Mouse (Mus musculus): ENCODE results near the gene Epb41l1.
A peak's percentile ranks its signal among the peaks of the same experiment; 100 is the strongest.
"Not testable (repeated sequence)": the region's sequence is repeated elsewhere in the genome, so short reads cannot be mapped to it uniquely, and the experiment has no call there.

Epb41l1 gene

DNA sequence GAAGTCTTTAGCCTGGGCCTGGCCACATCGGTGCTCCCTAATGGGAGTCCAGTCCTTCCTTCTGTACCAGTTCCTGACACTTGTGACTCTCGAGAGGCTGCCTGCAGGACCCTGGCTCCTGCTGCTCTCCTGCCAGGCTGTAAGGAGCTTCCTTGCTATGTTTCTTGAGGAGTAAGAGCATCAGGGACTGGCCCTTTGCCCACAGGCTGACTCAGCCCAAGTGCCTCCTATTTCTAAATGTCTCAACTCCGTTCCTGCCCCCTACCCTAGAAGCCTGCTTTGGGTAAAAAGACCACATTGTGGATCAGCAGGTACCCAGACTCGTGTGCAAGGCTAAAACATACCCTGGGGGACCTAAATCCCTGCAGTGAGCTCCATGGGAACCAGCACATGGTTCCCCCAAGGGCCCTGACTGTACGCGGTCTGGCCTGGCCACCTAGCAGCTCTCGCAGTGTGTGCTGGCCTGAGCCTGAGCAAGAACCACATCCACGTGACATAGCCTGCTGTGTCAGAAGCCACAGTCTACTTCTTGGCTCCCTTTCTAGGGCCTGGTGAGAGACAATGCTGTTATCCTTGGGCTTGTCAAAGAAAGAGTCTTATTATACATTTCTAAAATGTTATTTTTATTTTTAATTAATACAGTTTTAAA lies 67.6 kb downstream of the Epb41l1 start:
- DNase-seq = no peak

DNA sequence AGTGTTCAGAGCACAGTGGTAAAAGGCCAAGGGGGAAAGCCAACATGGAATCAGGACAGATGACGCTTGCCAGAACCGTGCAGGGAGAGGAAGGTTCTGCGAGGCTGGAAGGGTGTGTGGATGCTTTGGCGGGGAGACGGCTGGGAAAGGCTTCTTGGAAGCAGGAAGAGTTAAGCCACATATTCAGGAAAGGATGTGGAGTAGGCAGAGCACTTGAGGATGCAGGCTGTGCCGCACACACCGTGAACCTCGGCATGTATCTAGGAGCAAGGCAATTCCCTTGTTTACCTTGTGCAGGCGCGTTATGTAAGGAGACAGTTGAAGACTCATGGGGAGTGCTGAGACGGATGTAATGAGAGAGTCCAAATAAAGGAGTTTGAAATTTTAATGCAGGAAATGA lies 69.5 kb downstream of the Epb41l1 start:
- DNase-seq = no peak

DNA sequence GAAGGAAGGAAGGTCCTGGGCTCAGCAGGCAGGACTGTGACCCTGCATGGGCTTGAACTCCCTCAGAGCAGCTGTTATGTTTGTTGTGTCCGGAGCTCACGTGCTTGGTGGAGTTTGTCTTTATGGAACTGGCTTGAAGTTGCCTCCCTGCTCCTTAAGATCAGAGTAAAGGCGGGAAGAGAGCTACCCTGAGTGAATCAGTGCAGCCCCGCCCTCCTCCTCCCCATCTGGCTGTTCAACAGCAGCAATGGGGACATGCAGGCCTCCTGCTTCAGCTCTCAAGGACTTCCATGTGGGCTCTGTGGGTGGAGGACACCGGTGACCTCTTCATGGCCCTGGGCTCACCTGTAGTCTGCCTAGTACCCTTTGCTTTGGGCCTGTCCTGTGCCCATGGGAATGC lies 71.1 kb downstream of the Epb41l1 start:
- no peak for DNase-seq

DNA sequence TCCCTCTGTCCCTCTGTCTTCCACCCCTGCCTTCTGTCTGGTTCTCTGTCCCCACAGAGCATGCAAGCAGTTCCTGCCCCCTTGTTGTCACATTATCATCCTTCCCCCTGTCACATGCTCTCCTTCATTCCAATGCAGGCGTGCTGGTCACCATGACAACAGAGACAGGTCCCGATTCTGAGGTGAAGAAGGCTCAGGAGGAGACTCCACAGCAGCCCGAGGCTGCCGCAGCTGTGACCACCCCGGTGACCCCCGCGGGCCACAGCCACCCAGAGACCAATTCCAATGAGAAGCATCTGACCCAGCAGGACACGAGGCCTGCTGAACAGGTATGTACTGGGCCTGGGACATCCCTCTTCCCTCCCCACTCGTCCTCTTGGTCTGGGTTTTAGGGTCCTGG lies 73.1 kb downstream of the Epb41l1 start:
- no peak for DNase-seq

DNA sequence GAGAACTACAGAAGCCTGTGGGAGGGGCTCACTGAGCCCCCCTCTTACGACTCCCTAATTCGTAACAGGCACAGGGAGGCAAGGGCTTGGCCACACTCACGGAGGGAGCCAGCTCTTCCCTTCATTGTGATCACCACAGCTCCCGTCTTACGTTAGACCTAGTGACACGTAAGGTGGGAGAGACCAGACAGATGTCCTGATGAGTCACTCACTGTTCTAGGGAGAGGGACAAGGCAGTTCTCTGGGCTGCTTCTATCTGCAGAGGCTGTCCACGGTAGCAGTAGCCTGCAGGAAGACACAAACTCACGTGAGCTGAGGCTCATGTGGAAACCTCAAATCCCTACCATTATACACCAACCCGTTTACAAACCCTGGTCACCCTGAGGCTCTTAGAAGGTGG lies 73.8 kb downstream of the Epb41l1 start:
- no peak for DNase-seq

DNA sequence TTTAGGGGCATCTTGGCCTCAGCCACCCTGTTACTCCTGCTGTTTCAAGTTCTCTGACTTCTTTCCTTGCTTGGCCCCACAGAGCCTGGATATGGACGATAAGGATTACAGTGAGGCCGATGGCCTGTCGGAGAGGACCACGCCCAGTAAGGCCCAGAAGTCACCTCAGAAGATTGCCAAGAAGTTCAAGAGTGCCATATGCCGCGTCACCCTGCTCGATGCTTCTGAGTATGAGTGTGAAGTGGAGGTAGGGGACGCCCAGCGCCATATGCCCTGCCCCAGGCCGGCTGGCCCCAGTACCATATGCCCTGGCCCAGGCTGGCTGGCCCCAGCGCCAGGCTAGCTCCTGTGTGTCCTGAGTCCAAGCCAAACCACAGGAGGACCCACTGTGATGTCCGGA lies 74.2 kb downstream of the Epb41l1 start:
- DNase-seq = no peak

DNA sequence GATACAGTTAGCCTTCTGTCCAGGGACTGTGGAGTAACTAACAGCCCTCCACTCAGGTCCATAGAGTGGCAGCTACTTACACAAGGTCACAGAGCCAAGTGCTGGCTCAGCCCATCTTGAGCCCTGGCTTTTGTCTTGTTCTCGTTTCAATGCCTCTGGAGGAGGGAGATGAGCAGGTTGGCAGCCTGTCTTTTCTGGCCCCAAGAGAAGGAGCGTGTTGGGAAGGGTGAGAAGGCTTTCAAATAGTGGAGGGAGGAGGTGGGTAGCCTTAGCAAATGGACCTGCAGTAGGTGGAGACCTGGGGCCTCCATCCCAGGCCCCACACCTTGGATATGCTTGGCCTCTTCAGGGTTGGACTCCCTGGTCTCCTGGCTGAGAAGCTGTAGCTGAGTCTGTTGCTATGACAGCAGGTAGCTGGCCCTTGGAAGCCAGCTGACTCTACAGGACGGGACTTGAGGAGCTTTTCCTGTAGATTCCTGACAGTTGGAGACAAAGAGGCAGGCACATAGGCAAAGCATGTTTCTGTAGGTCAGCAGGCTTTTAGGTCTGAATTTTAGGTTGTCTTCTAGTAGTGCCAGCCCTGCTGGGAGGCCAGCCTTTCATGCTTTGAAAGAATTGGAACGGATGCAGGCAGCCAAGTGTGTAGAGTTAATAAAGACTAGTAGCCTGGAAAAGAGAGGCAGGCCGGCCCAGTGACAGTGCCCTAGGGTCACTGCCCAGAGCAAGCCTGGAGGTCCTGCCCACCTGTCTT lies 76.3 kb downstream of the Epb41l1 start:
- no peak for DNase-seq

DNA sequence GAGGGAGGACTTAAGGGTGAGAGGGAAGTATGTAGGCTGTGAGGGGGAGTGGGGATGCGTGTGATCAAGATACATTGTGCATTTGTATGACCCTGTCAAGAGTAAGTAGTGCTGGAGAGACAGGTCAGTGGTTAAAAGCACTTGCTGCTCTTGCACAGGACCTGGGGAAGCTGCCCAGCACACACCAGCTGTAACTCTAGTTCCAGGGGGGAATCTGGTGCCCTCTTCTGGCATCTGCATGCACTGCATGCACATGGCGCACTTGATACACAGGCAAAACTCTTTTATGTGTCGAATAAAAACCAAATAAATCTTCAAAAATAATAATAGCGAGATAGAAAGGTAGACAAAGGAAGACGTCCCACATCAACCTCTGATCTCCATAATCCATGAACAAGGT lies 77.2 kb downstream of the Epb41l1 start:
- peak; percentile 70 for DNase-seq

DNA sequence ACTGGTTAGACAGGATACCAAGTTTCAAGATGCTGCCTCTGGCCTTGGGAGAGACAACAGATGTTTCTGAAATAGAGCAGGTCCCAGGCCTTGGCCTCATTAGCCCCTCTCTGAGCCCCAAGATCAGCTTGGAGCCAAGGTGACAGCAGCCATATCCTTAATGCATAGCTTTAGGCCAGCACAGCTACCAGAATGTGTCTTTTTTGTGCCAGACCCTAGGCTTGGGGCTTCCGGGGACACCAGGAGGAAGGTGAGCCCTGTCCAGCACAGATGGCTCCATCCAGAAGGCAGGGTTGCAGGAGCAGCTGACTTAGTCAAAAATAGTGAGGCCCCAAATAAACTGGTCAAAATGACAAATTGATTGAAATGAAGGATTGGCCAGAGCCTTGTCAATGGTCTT lies 80.3 kb downstream of the Epb41l1 start:
- DNase-seq = no peak

DNA sequence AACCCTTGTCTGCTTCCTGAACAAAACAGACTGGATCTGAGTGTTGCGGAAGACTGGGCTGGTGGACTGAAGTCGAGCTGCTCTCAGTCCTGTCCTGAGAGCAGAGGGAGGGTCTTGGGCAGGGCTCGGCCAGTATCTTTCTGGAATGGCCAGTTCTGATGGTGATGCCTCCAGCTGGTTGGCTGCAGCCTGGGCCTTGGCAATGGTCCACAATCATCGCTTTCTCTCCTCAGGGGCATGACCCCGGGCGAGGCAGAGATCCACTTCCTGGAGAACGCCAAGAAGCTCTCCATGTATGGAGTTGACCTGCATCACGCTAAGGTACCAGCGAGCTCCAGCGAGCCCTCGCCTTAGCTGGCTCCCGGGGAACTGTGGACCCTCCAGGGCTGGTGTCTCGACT lies 84.8 kb downstream of the Epb41l1 start:
- peak; percentile 93 for DNase-seq

DNA sequence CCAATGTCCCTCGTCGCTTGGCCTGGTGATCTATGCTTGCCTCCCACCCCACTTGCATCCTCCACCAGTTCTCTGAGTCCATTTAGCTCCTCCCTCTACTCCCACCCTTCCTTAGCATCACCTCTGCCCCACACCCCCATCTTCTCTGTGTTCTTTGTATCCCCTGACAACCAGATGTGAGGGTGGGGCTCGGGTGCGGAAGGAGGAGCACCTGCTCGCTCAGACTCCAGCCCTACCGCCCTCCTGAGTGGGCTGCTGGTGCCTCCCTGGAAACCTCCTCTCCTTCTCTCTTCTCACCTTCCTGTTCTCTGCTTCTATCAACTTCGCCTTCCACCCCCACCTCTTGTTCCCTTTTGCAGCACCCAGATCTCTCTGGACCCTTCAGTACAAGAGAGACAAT lies 91.3 kb downstream of the Epb41l1 start:
- no peak for DNase-seq

DNA sequence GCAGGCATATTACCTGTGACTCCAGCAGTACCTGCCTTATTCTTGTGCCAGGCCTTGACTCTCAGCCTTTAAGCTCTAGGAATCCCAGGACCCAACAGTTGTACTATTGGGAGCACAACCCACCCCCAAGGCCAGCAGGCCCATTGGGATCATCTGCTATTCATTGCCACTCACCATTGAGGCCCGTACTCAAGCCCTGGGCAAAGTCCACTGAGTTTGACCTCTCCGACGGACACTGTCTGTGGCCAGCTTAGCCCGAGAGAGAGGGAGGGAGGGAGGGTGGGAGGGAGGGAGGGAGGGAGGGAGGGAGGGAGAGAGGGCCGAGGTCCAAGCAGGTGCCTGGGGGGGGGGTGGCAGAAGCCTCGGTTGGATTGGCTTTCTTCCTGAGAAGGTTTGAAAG lies 91.9 kb downstream of the Epb41l1 start:
- DNase-seq = no peak

DNA sequence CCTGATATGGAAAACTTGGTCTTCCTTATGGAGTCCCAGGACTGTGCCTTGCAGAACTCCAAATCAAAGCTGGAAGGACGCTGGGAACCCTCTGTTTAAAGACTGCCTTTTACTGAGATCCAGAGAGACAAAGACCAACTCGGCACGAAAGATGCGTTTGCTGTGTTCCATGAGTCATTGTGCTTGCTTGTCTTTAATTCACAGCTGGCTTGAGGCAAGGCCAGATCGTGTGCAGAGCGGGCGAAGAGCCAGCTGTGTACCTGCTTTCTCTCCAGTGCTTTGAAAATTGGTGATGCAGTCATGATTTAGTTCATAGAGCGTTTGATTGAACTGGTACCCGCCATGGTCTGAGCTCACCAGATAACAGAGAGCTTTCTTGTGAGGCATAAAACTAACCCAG lies 94.4 kb downstream of the Epb41l1 start:
- no peak for DNase-seq

DNA sequence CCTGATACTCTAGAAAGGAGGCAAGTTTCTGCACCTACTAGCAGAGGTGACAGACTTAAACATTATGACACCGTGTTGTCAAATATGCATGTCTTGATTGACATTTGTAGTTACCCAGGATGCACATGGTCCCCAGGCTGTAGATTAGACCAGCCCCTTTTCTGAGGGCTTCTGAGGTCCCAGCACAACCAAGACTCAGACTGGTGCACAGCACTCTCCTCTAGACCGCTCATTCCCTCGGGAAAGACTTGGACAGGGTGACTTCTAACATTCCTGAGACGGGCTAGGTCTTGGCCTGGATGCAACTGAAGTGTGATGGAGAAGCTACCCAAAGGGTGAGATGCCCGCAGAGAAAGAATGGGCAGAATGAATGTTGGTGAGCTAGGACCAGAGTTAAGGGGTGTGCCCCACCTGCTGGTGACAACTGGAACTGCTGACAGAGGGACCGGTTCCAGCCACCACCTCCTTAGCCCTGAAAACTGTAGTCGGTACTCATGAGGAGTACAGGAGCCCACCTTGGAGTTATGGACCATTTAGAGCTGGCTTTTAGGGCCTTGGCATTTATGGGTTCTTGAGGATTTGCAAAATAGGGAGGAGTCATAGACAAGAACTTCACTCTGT lies 95.0 kb downstream of the Epb41l1 start:
- DNase-seq = peak; percentile 80

DNA sequence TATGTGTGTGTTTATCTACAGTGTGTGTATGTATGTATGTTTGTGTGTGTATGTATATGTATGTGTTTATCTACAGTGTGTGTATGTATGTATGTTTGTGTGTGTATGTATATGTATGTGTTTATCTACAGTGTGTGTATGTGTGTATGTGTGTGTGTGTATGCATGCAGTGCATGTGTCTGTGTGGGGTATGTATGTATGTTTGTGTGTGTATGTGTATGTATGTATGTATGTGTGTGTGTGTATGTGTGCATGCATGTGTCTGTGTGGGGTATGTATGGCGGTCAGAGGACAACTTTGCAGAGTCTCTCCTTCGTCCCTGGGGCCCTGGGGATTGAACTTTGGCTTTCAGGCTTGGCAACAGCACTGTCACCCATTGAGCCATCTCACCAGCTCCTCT lies 96.0 kb downstream of the Epb41l1 start:
- DNase-seq = not testable (repeated sequence)

DNA sequence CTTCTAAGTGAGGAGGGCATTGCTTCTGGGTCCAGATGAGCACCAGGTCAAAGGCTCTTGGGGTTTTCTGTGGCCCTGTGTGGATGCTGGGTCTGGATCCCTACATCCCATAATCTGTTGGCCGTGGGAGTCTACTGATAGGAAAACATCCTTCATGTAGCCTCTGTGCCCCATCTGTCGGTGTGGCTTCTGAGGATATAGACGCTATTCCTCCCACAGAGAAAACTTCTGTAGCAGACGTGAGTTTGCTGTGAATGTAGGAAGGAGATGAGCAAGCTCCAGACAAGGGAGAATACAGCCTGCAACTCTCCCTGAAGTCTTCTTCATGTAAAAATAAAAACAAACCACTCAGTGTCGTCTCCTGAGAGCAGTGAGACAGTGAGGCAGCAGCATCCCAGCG lies 97.6 kb downstream of the Epb41l1 start:
- no peak for DNase-seq

DNA sequence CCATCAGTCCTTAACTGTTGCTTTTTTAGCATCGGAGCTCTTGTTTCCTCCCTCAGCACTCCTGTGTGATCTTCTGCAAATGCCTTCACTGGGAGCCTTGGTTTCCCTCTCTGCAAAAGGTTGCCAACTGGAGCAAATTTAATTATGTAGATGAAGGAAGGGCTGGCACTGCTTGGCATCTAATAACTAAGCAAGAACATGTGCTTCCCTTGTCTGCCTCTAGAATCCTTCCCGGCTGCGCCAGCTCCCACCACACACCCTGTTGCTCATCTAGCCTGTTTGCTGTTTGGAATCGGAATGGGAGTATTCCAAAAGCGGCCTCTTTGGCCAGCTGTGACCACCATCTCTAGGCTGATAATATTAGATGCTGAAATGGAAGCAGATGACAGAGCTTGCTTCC lies 98.9 kb downstream of the Epb41l1 start:
- DNase-seq = no peak

DNA sequence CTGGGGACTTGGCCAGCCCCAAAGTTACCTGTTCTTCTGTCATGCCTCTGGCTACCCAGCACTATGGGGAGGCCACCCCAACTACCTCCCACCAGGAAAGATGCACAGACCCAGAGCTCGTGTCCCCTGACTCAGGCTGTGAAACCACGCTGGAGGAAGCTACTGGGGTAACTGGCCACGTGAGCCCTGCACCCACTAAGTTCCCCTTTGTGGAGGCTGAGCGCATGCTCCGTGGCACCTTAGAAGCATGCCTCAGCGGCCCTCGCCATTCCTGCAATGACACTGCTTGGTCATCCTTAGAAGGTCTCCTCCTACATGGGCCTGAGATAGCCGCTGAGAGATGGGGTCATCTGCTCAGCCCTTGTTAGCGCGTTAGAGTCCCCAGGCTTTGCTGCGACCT lies 102.3 kb downstream of the Epb41l1 start:
- DNase-seq = no peak

DNA sequence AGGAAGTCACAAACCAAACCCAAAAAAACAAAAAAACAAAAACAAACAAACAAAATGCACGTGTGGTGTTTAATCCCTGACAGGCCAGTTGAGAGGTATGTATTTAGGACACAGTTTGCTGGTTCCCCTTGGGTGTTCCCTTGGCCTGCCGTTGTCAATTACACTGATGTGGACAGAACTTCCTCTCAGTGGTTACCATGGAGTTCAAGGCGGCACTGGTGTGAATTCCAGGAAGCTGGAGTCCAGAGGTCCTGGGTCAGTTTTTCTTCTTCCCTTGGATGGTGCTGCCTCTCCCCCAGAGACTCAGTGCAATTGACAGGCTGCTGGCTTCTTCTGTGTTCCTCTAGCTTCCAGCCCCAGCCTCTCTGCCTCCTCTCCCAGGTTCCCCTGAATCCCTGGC lies 103.4 kb downstream of the Epb41l1 start:
- DNase-seq = peak; percentile 33

DNA sequence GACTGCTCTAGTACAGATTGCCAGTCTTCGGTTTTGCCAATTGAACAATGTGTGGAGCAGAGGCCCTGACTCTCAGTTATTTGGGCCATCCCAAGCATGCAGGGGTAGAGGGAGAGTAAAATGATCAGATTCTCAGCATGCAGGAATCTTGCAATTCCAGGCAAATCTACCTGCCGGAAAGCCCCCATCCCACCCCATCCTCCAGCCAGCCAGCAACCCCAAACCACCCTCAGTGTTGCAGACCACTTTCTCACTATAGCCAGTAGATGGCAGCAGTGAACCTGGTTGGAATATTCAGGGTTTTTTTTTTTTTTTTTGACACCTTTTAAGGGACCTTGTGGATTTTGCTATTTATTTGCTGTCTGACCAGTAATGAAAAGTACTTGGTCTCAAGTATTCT lies 109.0 kb downstream of the Epb41l1 start:
- peak; percentile 42 for DNase-seq

DNA sequence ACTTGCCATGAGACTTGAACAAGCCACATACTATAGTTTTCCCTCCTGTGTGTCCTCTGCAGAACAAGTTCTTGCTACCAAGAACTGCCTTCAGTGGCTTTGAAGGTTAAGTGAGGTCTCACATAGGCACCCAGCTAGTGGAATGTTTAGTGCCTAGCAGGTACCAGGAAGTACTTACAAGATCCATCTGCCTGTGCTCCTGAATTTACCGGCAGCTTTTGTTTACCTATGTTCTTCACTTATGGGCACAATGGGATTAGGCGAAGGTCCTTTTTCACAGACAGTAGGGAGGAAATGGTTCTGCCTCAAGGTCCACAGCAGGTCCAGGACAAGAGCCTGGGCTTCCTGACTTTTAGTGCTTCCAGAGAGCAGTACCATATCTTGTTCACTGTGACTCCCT lies 112.5 kb downstream of the Epb41l1 start:
- no peak for DNase-seq

DNA sequence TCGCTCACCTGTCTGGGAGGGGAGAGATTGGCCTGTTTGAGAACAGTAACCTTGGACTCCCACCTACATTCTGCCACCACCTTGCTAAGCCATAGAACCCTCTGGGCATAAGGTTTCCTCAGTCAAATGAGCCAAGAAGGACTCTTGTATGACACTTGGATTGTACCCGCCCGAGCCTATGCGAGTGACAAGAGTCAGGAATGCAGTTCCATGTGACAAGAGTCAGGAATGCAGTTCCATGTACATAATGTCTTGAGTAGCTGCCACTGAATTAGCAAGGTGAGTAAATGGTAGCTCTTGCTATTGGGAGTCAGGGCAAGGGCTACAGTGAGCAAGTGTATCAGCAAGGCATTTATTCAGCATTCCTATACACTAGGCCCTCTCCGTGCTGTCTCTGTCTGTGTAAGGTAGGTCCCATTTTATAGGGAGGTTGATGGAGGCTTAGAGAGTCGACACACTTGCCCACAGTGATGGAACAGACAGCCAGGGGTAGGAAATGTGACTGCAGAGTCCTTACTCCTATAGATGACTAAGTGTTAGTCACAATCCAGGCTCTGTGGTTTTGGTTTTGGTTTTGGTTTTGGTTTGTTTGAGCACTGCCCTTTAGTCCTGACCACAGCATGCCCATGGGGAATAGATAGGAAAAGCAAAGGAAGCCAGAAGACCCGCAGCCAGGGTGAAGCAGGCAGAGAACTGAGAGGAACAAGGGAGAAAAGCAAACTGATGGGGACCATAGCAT lies 118.3 kb downstream of the Epb41l1 start:
- peak; percentile 17 for DNase-seq

DNA sequence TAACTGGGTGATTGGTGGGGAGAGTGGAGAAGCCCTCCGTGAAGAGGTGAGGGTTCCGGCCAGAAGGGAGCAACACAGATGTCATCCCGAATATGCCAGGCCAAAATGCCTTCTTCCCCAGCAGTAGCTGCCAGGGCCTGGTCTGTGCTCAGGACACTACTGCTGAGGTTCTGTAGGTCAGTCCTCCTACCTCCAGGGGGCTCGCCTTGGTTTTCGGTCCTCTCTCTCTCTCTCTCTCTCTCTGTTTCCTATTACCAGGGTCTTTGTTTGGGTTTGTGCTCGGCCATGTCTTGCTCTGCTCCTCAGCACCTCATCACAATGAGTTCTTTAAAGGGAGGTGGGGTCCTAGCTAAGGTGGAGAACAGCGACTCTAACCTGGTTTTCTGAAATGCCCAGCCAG lies 120.3 kb downstream of the Epb41l1 start:
- no peak for DNase-seq

DNA sequence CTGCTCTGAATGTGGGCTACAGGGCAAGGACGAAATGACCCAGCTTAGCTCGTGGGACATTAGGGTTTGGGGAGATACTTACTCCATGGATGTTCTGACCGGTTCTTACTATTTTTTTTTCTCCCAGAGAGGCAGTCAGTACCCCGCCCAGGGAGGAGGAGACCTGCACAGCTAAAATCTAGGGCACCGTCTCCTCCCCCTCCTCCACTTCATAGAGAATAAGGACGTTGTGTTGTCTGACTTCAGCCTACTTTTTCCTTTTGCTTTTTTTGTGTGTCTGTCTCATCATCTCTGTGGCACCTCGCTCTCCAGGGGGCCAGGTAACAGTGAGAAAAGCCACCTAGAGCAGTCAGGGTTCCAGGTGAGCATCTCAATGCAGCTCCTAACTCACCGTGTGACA lies 121.7 kb downstream of the Epb41l1 start:
- DNase-seq = no peak
